Mouse (Mus musculus) left cerebral cortex, adult 18-20 months (tissue): ENCODE measurements around the gene Gm28308. TPM values are rescaled to one million over a fixed set of nuclear protein-coding genes. Genes with fewer than 3 reads are reported as not detected.

Experiments
- microRNA-seq, 2 experiments: library from miRNA; unstranded; fragments of <30 nt; microRNA quantifications; one replicate each; pipeline ENCODE4 v1.2.0; 2021
- total RNA-seq, 2 experiments: library from RNA; stranded (reverse); gene quantifications; 2 replicates each; pipeline ENCODE4 v1.2.3; 2021

The Gm28308 gene
- total RNA-seq, 2 experiments from 2014 or later = not detected

Small RNAs within 50 kb of the gene (microRNA-seq; reads per million reads assigned to microRNA genes)
- gene Mir196b = 1.1 to 1.2 reads per million in 2 experiments

Other genes starting within 250 kb of the Gm28308 start
- gene Skap2, start 200.8 kb downstream of the Gm28308 start, total RNA-seq = 10 to 100 TPM; 15.9 to 16.5 TPM
- not detected for gene Hoxa1, start 55.0 kb downstream of the Gm28308 start, total RNA-seq
- gene Hoxa2, start 48.5 kb downstream of the Gm28308 start, total RNA-seq = not detected
- gene 5730596B20Rik, start 35.8 kb downstream of the Gm28308 start, total RNA-seq = not detected
- not detected for gene Hoxa4, start 21.6 kb downstream of the Gm28308 start, total RNA-seq
- not detected for gene Hoxa5, start 8.8 kb downstream of the Gm28308 start, total RNA-seq
- not detected for gene Hoxa6, start 4.6 kb downstream of the Gm28308 start, total RNA-seq
- not detected for gene Hoxa3, start within 50 bp of the Gm28308 start, total RNA-seq
- gene Hoxa7, start 8.5 kb upstream of the Gm28308 start, total RNA-seq = not detected
- gene Hoxa9, start 17.8 kb upstream of the Gm28308 start, total RNA-seq = not detected
- not detected for gene Hoxa10, start 27.5 kb upstream of the Gm28308 start, total RNA-seq
- gene Hoxa11, start 32.5 kb upstream of the Gm28308 start, total RNA-seq = not detected
- not detected for gene Hoxa13, start 47.5 kb upstream of the Gm28308 start, total RNA-seq
- gene Evx1, start 100.2 kb upstream of the Gm28308 start, total RNA-seq = not detected